Mouse (Mus musculus): Measurements from ENCODE around the gene Stk38. TPM values are rescaled to one million over a fixed set of nuclear protein-coding genes. Genes with fewer than 3 reads are reported as not detected.

Gene Stk38
- 196 TPM in 2 replicates for polyA plus RNA-seq (2012; rRNA removed)

- Histone ChIP-seq H3K36me3 (ENCODE audit: control insufficient read depth, insufficient read depth, low read length) (no peaks in the 10 kb centered on the region), H3K4me3 (ENCODE audit: control insufficient read depth, insufficient read depth, low read length) (peak within 1 kb of the TSS; percentile 97), H3K27me3 (ENCODE audit: control insufficient read depth, insufficient read depth, low read length) (no peaks in the 10 kb centered on the region), H3K27ac (ENCODE audit: control insufficient read depth, insufficient read depth, low read length) (peak within 1 kb of the TSS; percentile 92), H3K4me1 (replicated peaks; ENCODE audit: control insufficient read depth, insufficient read depth, low read length) (peaks cover 21% of the 10 kb centered on the region)
- TF ChIP-seq CTCF (IDR thresholded peaks at IDR 0.05; ENCODE audit: borderline replicate concordance, control insufficient read depth, extremely low read depth, insufficient read depth, low read length, poor library complexity): peak; percentile 58; the same call in 1 of the 2 replicates
- TF ChIP-seq POLR2A (IDR thresholded peaks at IDR 0.05; ENCODE audit: control insufficient read depth, extremely low read depth, insufficient read depth, low read length, poor library complexity): peak; percentile 96
- DNase-seq: peak; percentile 97
- WGBS: under 1% methylated on average over 65 of the region's 65 CpGs
Measured at GRCm38 (mm10) chr17:29007641-29008325, at the start of gene Stk38. Stk38 (minus strand) TSS chr17:29007995.

GRCm38 (mm10) chr17:29057361-29057890 is 49.6 kb upstream of the Stk38 start:
- WGBS: 70% methylated on average over 11 of the region's 11 CpGs
- no peak for TF ChIP-seq POLR2A (IDR thresholded peaks at IDR 0.05; ENCODE audit: control insufficient read depth, extremely low read depth, insufficient read depth, low read length, poor library complexity)
- TF ChIP-seq CTCF (IDR thresholded peaks at IDR 0.05; ENCODE audit: borderline replicate concordance, control insufficient read depth, extremely low read depth, insufficient read depth, low read length, poor library complexity): no peak
- H3K27me3 ChIP-seq (ENCODE audit: control insufficient read depth, insufficient read depth, low read length): no peaks in the 10 kb centered on the region

GRCm38 (mm10) chr17:29056699-29057151 is 48.9 kb upstream of the Stk38 start:
- Histone ChIP-seq H3K27ac (ENCODE audit: control insufficient read depth, insufficient read depth, low read length) (no peak overlapping the region), H3K4me3 (ENCODE audit: control insufficient read depth, insufficient read depth, low read length) (no peak overlapping the region), H3K27me3 (ENCODE audit: control insufficient read depth, insufficient read depth, low read length) (no peaks in the 10 kb centered on the region), H3K36me3 (ENCODE audit: control insufficient read depth, insufficient read depth, low read length) (no peaks in the 10 kb centered on the region), H3K4me1 (replicated peaks; ENCODE audit: control insufficient read depth, insufficient read depth, low read length) (peaks cover 32% of the 10 kb centered on the region)
- DNase-seq: peak; percentile 68
- no peak for TF ChIP-seq CTCF (IDR thresholded peaks at IDR 0.05; ENCODE audit: borderline replicate concordance, control insufficient read depth, extremely low read depth, insufficient read depth, low read length, poor library complexity)
- TF ChIP-seq POLR2A (IDR thresholded peaks at IDR 0.05; ENCODE audit: control insufficient read depth, extremely low read depth, insufficient read depth, low read length, poor library complexity): no peak
- WGBS: 1% methylated on average over 8 of the region's 8 CpGs

More at GRCm38 (mm10) chr17:29057361-29057890, 49.6 kb upstream of the Stk38 start:
- no peak for DNase-seq
- Histone ChIP-seq H3K27ac (ENCODE audit: control insufficient read depth, insufficient read depth, low read length) (no peak overlapping the region), H3K4me1 (replicated peaks; ENCODE audit: control insufficient read depth, insufficient read depth, low read length) (peaks cover 32% of the 10 kb centered on the region), H3K36me3 (ENCODE audit: control insufficient read depth, insufficient read depth, low read length) (no peaks in the 10 kb centered on the region), H3K4me3 (ENCODE audit: control insufficient read depth, insufficient read depth, low read length) (no peak overlapping the region)

- no peak for DNase-seq
- Histone ChIP-seq H3K4me3 (ENCODE audit: control insufficient read depth, insufficient read depth, low read length) (no peak overlapping the region), H3K27ac (ENCODE audit: control insufficient read depth, insufficient read depth, low read length) (no peak overlapping the region), H3K4me1 (replicated peaks; ENCODE audit: control insufficient read depth, insufficient read depth, low read length) (peaks cover 32% of the 10 kb centered on the region), H3K27me3 (ENCODE audit: control insufficient read depth, insufficient read depth, low read length) (no peaks in the 10 kb centered on the region), H3K36me3 (ENCODE audit: control insufficient read depth, insufficient read depth, low read length) (no peaks in the 10 kb centered on the region)
- TF ChIP-seq POLR2A (IDR thresholded peaks at IDR 0.05; ENCODE audit: control insufficient read depth, extremely low read depth, insufficient read depth, low read length, poor library complexity) (no peak), CTCF (IDR thresholded peaks at IDR 0.05; ENCODE audit: borderline replicate concordance, control insufficient read depth, extremely low read depth, insufficient read depth, low read length, poor library complexity) (no peak)
- 8% methylated on average over 7 of the region's 7 CpGs for WGBS
Measured at GRCm38 (mm10) chr17:29056207-29056606, 48.4 kb upstream of the Stk38 start.

- DNase-seq: no peak
- H3K36me3 ChIP-seq (ENCODE audit: control insufficient read depth, insufficient read depth, low read length): no peaks in the 10 kb centered on the region
- H3K4me1 ChIP-seq (replicated peaks; ENCODE audit: control insufficient read depth, insufficient read depth, low read length): peaks cover 37% of the 10 kb centered on the region
- TF ChIP-seq POLR2A (IDR thresholded peaks at IDR 0.05; ENCODE audit: control insufficient read depth, extremely low read depth, insufficient read depth, low read length, poor library complexity): no peak
- no peak for TF ChIP-seq CTCF (IDR thresholded peaks at IDR 0.05; ENCODE audit: borderline replicate concordance, control insufficient read depth, extremely low read depth, insufficient read depth, low read length, poor library complexity)
- 78% methylated on average over 5 of the region's 5 CpGs for WGBS
- H3K27me3 ChIP-seq (ENCODE audit: control insufficient read depth, insufficient read depth, low read length): no peaks in the 10 kb centered on the region
- H3K4me3 ChIP-seq (ENCODE audit: control insufficient read depth, insufficient read depth, low read length): no peak overlapping the region
- no peak overlapping the region for H3K27ac ChIP-seq (ENCODE audit: control insufficient read depth, insufficient read depth, low read length)
Measured at GRCm38 (mm10) chr17:29055586-29055985, 47.8 kb upstream of the Stk38 start.

- WGBS: 84% methylated on average over 6 of the region's 6 CpGs
- TF ChIP-seq POLR2A (IDR thresholded peaks at IDR 0.05; ENCODE audit: control insufficient read depth, extremely low read depth, insufficient read depth, low read length, poor library complexity) (no peak), CTCF (IDR thresholded peaks at IDR 0.05; ENCODE audit: borderline replicate concordance, control insufficient read depth, extremely low read depth, insufficient read depth, low read length, poor library complexity) (no peak)
- no peak overlapping the region for H3K4me3 ChIP-seq (ENCODE audit: control insufficient read depth, insufficient read depth, low read length)
- DNase-seq: no peak
- no peak overlapping the region for H3K27ac ChIP-seq (ENCODE audit: control insufficient read depth, insufficient read depth, low read length)
- peaks cover 39% of the 10 kb centered on the region for H3K4me1 ChIP-seq (replicated peaks; ENCODE audit: control insufficient read depth, insufficient read depth, low read length)
- no peaks in the 10 kb centered on the region for H3K27me3 ChIP-seq (ENCODE audit: control insufficient read depth, insufficient read depth, low read length)
- no peaks in the 10 kb centered on the region for H3K36me3 ChIP-seq (ENCODE audit: control insufficient read depth, insufficient read depth, low read length)
Measured at GRCm38 (mm10) chr17:29054429-29054828, 46.6 kb upstream of the Stk38 start.

Measured in thymus, adult 2 months (tissue).